Mouse (Mus musculus): ENCODE data around the gene Nfatc2.

Gene Nfatc2

DNA sequence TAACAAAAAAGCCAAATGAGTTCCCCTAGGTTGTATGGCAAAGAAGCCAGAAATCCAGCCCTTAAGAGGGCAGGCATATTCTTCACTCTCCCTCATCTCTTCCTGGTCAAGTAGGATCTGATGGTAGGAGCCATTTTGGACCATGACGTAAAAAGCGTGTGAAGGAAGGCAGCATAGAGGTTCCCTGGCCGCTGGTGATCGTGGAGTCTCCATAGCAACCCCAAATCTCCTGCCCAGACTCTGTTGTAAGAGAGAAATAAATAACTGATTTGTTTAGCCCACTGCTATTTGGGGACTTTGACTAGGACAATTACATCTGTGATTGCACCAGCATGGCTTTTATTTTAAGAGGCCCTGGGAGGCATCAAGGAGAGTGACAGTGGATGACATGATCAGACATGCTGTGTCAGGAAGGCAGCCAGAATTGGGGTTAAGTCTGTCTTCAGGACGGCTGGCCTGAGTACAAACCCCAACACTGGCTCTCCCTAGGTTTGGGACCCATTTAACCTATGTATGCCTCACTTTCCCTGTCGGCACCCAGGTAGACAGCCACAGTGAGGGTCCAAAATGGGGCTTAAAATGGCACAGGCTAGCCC is 8.3 kb upstream of the Nfatc2 start:
- DNase-seq (ENCODE audit: low read depth, low spot score) = no peak

- DNase-seq (ENCODE audit: low read depth, low spot score) = no peak
Measured at GRCm38 (mm10) chr2:168608125-168608564, 6.7 kb upstream of the Nfatc2 start.

DNA sequence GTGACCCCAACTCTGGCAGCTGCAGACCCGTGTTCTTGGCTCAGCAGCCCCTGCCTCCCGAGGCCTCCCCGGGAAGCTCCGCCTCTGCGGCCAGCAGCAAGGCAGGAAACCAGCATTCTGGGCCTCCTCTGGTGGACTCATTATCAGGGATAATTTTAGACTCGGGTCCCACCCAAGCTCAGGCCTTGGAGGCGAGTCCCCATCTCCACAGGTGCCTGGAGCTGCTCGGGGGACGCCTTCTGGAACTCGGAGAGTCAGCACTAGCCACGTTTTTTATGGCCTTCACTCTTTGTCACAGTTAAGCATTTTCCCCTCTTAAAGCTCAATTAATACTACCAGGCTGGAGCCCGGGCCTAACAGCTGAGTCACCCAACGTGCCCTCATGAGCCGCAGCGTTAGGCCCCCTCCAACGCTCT is 3.2 kb upstream of the Nfatc2 start:
- DNase-seq (ENCODE audit: low read depth, low spot score) = no peak

GRCm38 (mm10) chr2:168602387-168602741 is 907 bp upstream of the Nfatc2 start:
- no peak for DNase-seq (ENCODE audit: low read depth, low spot score)

GRCm38 (mm10) chr2:168600750-168601490 is 537 bp downstream of the Nfatc2 start:
- no peak for DNase-seq (ENCODE audit: low read depth, low spot score)

- DNase-seq (ENCODE audit: low read depth, low spot score) = no peak
Measured at GRCm38 (mm10) chr2:168595693-168596092, 5.8 kb downstream of the Nfatc2 start.

DNA sequence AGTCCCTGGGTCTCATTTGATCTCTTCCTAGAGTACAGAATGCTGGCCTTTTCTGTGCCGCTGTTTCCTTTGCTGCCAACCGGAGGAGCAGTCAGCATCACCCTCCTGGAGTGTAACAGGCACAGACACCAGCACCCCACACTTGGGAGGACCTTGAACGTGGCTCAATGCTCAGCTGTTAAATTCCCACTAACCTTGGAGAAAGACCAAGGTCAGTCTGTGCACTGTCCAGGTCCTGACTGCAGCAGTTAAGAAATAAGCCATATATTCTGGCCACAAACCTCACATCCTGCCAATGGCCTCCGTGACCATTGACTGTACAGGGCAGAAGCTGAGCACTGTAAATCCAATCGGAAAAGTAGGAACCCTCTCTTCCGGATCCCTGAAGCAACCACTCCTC is 7.8 kb downstream of the Nfatc2 start:
- DNase-seq (ENCODE audit: low read depth, low spot score) = no peak

GRCm38 (mm10) chr2:168593004-168593403 is 8.5 kb downstream of the Nfatc2 start:
- DNase-seq (ENCODE audit: low read depth, low spot score) = no peak

DNA sequence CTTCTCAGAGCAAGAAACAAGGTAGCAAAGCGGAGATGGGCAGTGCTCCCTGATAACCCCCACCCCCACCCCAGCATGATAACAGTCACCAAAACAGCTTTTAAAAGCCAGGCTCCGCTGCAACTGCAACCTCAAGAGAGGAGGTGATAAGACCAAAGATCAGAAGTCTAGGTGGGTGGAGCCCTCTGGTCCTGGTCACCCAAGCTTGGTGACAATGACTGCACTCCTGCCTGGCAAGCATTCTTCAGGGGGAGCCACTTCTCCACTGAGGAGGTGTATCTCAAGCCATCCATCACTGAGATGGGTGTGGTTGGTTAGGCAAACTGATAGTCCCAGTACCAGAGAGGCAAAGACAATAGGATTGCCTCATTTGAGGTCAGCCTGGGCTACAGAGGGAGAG is 10.4 kb downstream of the Nfatc2 start:
- no peak for DNase-seq (ENCODE audit: low read depth, low spot score)

GRCm38 (mm10) chr2:168590556-168590955 is 10.9 kb downstream of the Nfatc2 start:
- DNase-seq (ENCODE audit: low read depth, low spot score) = no peak

DNA sequence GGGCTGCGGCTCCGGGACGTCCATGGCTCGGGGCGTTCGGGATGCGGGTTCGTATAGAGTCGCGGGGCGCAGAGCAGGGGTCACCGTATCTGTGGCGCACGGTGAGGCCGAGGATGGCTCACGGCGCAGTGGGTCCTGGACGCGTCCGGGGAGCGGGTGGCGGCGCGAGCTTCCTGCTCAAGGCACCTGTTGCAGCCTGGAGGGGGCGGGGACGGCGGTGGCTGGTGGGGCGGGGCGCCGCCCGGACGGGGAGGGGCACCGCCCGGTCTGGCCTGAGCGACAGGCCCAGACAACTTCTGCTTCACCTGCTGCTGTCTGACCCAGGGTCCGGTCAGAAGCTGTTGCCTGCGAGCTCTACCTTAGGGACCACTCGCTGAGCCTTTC is 11.3 kb downstream of the Nfatc2 start:
- no peak for DNase-seq (ENCODE audit: low read depth, low spot score)

DNA sequence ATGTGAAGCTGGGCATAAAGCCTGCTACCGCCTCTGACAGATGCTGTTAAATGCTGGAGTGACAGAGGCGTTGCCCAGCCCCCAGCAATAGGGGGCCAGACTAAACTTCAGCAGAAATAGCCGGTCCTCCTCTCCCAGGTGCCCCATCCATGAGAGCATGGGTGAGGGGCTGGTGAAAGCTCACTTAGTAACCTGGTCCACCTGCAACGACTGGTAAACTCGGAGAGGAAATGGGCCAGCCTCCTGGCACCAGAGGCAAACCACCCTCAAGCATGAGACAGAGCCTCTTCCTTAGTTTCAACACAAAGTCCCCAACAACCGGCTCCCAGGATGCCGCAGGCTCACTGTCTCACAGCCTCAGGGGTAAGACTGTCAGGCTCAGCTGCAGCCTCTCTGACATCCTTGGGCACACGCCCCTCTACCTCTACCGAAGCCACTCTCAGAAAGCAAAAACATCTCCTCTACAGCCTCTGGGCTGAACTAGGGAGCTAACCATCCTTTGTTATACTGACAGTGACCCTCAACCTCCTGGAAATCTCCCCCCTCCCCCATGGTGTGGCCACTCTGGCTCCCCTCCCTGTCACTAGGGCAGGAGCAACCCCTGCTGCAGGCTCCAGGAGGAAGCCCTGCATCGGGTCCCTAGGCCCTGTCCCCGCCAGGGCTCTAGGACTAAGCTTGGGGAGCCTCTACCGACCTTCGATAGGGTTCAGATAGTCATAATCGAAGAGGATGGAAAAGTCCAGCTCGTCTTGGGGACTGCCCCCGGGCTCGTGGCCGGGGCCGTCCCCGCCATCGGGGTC is 11.9 kb downstream of the Nfatc2 start:
- DNase-seq (ENCODE audit: low read depth, low spot score) = no peak

DNA sequence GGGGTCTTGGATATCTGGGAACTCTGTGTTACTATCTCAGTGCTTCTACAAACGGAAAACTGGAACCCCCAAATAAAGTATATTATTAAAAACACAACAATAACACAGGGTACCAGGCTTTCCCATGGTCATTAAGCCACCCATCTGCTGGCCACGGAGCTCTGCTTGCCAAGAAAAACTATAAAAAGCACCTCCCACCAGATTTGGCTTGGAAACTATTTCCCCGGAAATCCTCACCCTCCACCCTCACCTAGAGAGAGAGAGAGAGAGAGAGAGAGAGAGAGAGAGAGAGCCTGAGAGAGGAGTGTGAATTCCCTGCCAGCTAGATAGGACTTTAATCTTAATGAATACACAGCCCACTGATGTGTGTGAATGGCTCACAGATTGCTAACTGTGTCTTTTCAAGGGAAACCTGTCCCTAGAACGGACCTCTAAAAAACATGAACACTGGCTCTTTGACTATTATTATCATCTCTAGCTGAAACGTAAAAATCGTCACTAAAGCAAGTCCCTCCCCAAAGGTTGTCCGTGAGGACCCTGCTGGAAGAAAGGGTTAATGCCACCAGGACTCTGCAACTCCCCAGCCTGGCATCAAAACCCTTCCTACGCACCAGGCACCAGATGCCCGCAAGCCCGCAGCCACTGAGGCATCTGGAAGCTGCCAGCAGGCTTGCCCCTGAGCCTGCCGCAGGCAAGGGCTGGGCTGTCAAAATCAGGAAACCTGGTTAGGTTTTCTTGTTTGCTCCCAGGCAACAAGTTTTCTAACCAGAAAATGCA is 12.7 kb downstream of the Nfatc2 start:
- DNase-seq (ENCODE audit: low read depth, low spot score) = no peak

- no peak for DNase-seq (ENCODE audit: low read depth, low spot score)
Measured at GRCm38 (mm10) chr2:168587159-168587558, 14.3 kb downstream of the Nfatc2 start.

GRCm38 (mm10) chr2:168586512-168586911 is 14.9 kb downstream of the Nfatc2 start:
- no peak for DNase-seq (ENCODE audit: low read depth, low spot score)

- DNase-seq (ENCODE audit: low read depth, low spot score) = no peak
Measured at GRCm38 (mm10) chr2:168584857-168585256, 16.6 kb downstream of the Nfatc2 start.

- DNase-seq (ENCODE audit: low read depth, low spot score) = no peak
Measured at GRCm38 (mm10) chr2:168584408-168584807, 17.0 kb downstream of the Nfatc2 start.

DNA sequence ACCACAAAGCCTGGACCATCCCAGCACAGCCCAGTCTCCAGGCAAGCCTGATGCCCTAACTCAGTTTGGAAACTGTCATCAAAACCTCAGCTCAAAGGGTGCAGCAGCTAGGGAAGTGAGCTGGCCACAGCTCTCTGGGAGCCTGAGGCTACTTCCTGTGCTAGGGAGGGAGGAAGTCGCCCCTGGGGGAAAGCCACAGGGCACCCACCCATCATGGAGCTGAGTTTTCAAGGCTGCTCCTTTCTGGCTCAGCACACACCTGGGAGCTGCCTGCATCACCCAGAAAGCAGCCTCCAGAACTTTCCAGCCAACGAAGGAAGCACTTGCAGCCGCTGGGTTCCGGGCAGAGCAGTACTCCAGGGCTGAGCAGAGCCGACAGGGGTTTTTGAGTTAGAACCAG is 18.4 kb downstream of the Nfatc2 start:
- no peak for DNase-seq (ENCODE audit: low read depth, low spot score)

DNA sequence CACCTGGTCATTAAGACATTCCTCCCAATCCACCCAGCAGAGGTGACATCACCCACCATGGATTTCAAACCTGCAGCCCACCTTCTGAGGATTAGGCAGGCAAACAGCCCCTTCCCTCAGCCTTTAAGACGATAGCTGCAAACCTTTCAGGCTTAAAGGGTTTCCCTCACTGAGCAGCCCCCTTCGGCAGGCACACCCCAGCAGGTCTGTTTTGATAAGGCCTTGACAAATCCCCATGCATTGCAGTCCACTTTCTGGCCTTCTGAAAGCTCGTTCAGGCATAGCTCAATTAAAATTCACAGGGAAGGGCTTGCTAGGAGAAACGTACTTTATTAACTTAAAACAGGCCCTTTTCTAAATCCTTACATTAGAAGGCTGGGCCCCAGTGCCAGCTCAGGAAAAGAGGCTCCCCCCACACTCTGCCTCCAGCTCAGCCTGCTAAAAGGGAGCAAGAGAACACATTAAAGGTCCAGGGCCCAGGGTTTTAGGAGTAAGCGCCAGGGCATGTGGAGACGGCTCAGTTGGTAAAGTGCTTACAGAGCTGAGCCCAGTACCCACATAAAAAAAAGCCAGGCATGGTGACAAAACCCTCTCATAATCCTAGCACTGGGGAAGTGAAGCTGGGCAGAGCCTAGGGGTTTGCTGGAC is 20.1 kb downstream of the Nfatc2 start:
- no peak for DNase-seq (ENCODE audit: low read depth, low spot score)

DNA sequence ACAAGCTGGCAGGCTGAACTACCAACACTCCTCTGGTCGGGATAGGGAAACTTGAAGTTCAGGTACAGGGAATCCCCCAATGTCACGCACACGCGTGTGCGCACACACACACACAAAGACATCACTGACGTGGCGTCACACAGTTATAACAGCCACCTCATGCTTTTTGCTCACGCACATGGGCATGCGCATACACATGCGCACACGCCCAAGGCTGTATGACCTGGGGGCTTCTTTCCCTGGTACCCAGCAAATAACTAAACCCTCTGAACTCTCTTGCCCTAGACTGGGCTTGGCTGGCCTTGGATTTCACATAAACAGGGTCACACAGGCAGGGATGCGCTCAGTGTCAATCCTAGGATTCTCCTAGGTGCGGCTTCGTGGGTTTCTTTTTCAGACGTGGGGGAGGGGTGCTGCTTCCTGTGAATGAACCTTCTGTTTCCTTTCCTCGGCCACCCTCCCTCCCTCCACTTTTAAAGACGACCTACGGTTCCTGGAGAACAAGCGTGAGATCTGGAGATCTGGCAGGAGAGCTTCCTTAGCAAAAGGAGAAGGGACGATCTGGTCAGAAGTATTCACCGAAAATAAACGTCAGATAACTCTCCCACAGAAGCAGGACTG is 21.1 kb downstream of the Nfatc2 start:
- DNase-seq (ENCODE audit: low read depth, low spot score) = no peak

- DNase-seq (ENCODE audit: low read depth, low spot score) = no peak
Measured at GRCm38 (mm10) chr2:168579601-168580130, 21.8 kb downstream of the Nfatc2 start.

Data from embryo, embryonic 11.5 days (tissue).